Mouse (Mus musculus) left cerebral cortex, postnatal 4 days (tissue): ENCODE data around the gene Actr3. TPM values are rescaled to one million over a fixed set of nuclear protein-coding genes. Genes with fewer than 3 reads are reported as not detected.

Experiments
- DNase-seq: peaks from one replicate; pipeline ENCODE4 v3.0.0-alpha.2; 2022
- intact Hi-C: fragments of 180-260 bp; cut with DNase I; formaldehyde crosslinking; loops from one replicate; pipeline ENCODE4 v1.15.1; 2025
- total RNA-seq, 2 experiments: library from RNA; stranded (reverse); gene quantifications; 2 replicates each; pipeline ENCODE4 v1.2.3; 2021

The Actr3 gene
- total RNA-seq, 2 experiments from 2014 or later, result 298 to 322 TPM

- no peak for DNase-seq
Observed at GRCm38 (mm10) chr1:125372855-125373254, 62.7 kb downstream of the Actr3 start.

GRCm38 (mm10) chr1:125370779-125371178 is 64.7 kb downstream of the Actr3 start:
- intact Hi-C loops, result loop anchor here (10.0 kb wide), 1 partner anchor 1326 kb away; the partner anchor contains the start of gene Dpp10

More at GRCm38 (mm10) chr1:125372855-125373254, 62.7 kb downstream of the Actr3 start:
- intact Hi-C loops, result loop anchor here (10.0 kb wide), 1 partner anchor 1328 kb away; the partner anchor contains the start of gene Dpp10

GRCm38 (mm10) chr1:125365576-125365975 is 70.0 kb downstream of the Actr3 start:
- intact Hi-C loops, result no loop called here
- no peak for DNase-seq

More at GRCm38 (mm10) chr1:125370779-125371178, 64.7 kb downstream of the Actr3 start:
- peak; percentile 51 for DNase-seq

GRCm38 (mm10) chr1:125351416-125352037 is 84.0 kb downstream of the Actr3 start:
- no peak for DNase-seq
- intact Hi-C loops, result no loop called here

- intact Hi-C loops, result no loop called here
- no peak for DNase-seq
Observed at GRCm38 (mm10) chr1:125350843-125351242, 84.7 kb downstream of the Actr3 start.

- intact Hi-C loops, result no loop called here
- no peak for DNase-seq
Observed at GRCm38 (mm10) chr1:125345854-125346253, 89.7 kb downstream of the Actr3 start.

GRCm38 (mm10) chr1:125345448-125345847 is 90.1 kb downstream of the Actr3 start:
- intact Hi-C loops, result no loop called here

GRCm38 (mm10) chr1:125343105-125343504 is 92.4 kb downstream of the Actr3 start:
- intact Hi-C loops, result no loop called here
- no peak for DNase-seq

More at GRCm38 (mm10) chr1:125345448-125345847, 90.1 kb downstream of the Actr3 start:
- no peak for DNase-seq

Other genes starting within 250 kb of the Actr3 start
- 10 to 100 TPM; 32.5 to 39.2 TPM for gene Slc35f5, start 124.9 kb upstream of the Actr3 start, total RNA-seq
- gene Gpr39, start 241.3 kb upstream of the Actr3 start, total RNA-seq, result not detected